Mouse (Mus musculus) heart, postnatal 0 days (tissue): Measurements from ENCODE around the gene Rph3al. TPM values are rescaled to one million over a fixed set of nuclear protein-coding genes. Genes with fewer than 3 reads are reported as not detected.

Source experiments
- ATAC-seq: fragments of 200-750 bp; cut with Nextera tagmentation; 2 replicates; pipeline ENCODE4 v1.8.0; 2017; ENCODE audit warnings: low read depth, moderate number of reproducible peaks, moderate library complexity; ENCODE audit not compliant: insufficient read depth
- DNase-seq: peaks from one replicate; pipeline ENCODE4 v3.0.0-alpha.2; 2016; ENCODE audit warnings: low spot score
- H3K27ac ChIP-seq: fragments of 300-500 bp; sonication (generic); 2 replicates; pipeline ENCODE4 v1.5.1; 2014; ENCODE audit warnings: low read depth, mild to moderate bottlenecking
- H3K27me3 ChIP-seq: fragments of 300-500 bp; sonication (generic); 2 replicates; pipeline ENCODE4 v1.6.1; 2014; ENCODE audit warnings: low read length, mixed read lengths; ENCODE audit not compliant: control insufficient read depth, insufficient read depth
- H3K36me3 ChIP-seq: fragments of 300-500 bp; sonication (generic); replicated peaks from 2 replicates; pipeline ENCODE4 v1.6.1; 2014; ENCODE audit warnings: low read length, mixed read lengths; ENCODE audit not compliant: control insufficient read depth, insufficient read depth
- H3K4me1 ChIP-seq: fragments of 300-500 bp; sonication (generic); 2 replicates; pipeline ENCODE4 v1.6.1; 2014; ENCODE audit warnings: antibody characterized with exemption; ENCODE audit not compliant: control insufficient read depth, insufficient read depth
- H3K4me2 ChIP-seq: fragments of 300-500 bp; sonication (generic); 2 replicates; pipeline ENCODE4 v1.6.1; 2014; ENCODE audit warnings: low read depth, mild to moderate bottlenecking, low read length, moderate library complexity
- H3K4me3 ChIP-seq: fragments of 300-500 bp; sonication (generic); 2 replicates; pipeline ENCODE4 v1.5.1; 2014; ENCODE audit warnings: low read depth, low read length
- H3K9ac ChIP-seq: fragments of 300-500 bp; sonication (generic); replicated peaks from 2 replicates; pipeline ENCODE4 v1.6.1; 2014; ENCODE audit warnings: low read depth, low read length, mixed read lengths
- H3K9me3 ChIP-seq: fragments of 300-500 bp; sonication (generic); replicated peaks from 2 replicates; pipeline ENCODE4 v1.6.1; 2016; ENCODE audit warnings: low read length; ENCODE audit not compliant: control insufficient read depth
- CTCF ChIP-seq: IDR thresholded peaks from 2 replicates; pipeline ENCODE4 v1.5.1; 2016; ENCODE audit warnings: antibody characterized with exemption, control low read depth, low read depth
- EP300 ChIP-seq: IDR thresholded peaks from 2 replicates; pipeline ENCODE4 v1.6.1; 2016; ENCODE audit warnings: antibody characterized with exemption, low read depth
- WGBS: fragments of 180-500 bp; shearing (Covaris S2); extraction: QIAGEN DNeasy Blood & Tissue Kit; methylation state at CpG from one replicate; pipeline ENCODE4 v1.1.7; 2014; 5-methylcytosine and 5-hydroxymethylcytosine counted together
- polyA plus RNA-seq: library from polyadenylated mRNA; unstranded; fragments of >200 nt; fragmentation: Nextera tagmentation; extraction: Ambion mirVana; gene quantifications from 2 replicates; pipeline ENCODE4 v1.2.1, GENCODE M21; 2015
- total RNA-seq: library from RNA; depleted of rRNA; stranded (reverse); fragments of >200 nt; gene quantifications from 2 replicates; pipeline ENCODE4 v1.2.3, GENCODE M21; 2014; ENCODE audit warnings: low replicate concordance

Rph3al gene
- total and polyA plus RNA-seq, 2 experiments from 2014 or later = 15.5 to 15.6 TPM

GRCm38 (mm10) chr11:75925801-75926200, 12.4 kb downstream of the Rph3al start:
- Histone ChIP-seq H3K4me1 (peaks cover 25% of the 10 kb centered on the region), H3K9ac (no peak overlapping the region), H3K27me3 (no peaks in the 10 kb centered on the region), H3K4me3 (no peak overlapping the region), H3K9me3 (no peaks in the 10 kb centered on the region), H3K36me3 (no peaks in the 10 kb centered on the region), H3K4me2 (peak overlapping the region; percentile 38; the same call in 1 of the 2 replicates), H3K27ac (peak overlapping the region; percentile 87)
- WGBS = 27% methylated on average over 7 of the region's 7 CpGs
- ATAC-seq (peak; percentile 66), DNase-seq (peak; percentile 76)
- no peak for TF ChIP-seq CTCF
- peak; percentile 37; the same call in 1 of the 2 replicates for TF ChIP-seq EP300

- no peak overlapping the region for H3K4me2 ChIP-seq
- TF ChIP-seq EP300 = no peak
- no peak for TF ChIP-seq CTCF
- H3K9me3 ChIP-seq = no peaks in the 10 kb centered on the region
- H3K27ac ChIP-seq = no peak overlapping the region
- H3K36me3 ChIP-seq = no peaks in the 10 kb centered on the region
- peaks cover 24% of the 10 kb centered on the region for H3K4me1 ChIP-seq
- H3K4me3 ChIP-seq = no peak overlapping the region
- WGBS = 89% methylated on average over 4 of the region's 4 CpGs
- H3K27me3 ChIP-seq = no peaks in the 10 kb centered on the region
- ATAC-seq = no peak
- no peak overlapping the region for H3K9ac ChIP-seq
- no peak for DNase-seq
These were observed 15.5 kb downstream of the Rph3al start for GRCm38 (mm10) chr11:75922741-75923140.

DNA sequence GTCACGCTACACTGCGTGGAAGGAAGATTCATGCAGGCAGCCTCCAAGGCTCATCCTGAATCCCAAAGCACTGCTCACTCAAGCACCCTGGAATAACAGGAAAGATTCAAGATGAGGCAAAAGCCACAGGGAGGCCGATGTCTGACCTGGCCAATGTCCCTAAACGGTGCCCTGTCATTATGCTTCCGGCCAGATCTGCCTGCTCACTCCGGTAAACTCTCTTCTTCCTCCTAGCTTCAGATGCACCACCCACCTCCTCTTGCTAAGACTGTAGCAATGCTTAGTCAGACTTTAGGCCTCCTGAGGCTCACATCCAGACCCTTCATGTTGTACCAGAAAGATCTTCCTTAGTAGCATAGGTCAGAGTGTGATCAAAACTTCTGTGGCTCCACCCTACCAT, 19.1 kb downstream of the Rph3al start:
- WGBS = 85% methylated on average over 6 of the region's 6 CpGs
- no peak for TF ChIP-seq CTCF
- no peak for TF ChIP-seq EP300
- DNase-seq = no peak
- Histone ChIP-seq H3K4me2 (no peak overlapping the region), H3K9ac (no peak overlapping the region), H3K4me3 (no peak overlapping the region), H3K36me3 (no peaks in the 10 kb centered on the region), H3K9me3 (no peaks in the 10 kb centered on the region), H3K27me3 (no peaks in the 10 kb centered on the region), H3K27ac (no peak overlapping the region), H3K4me1 (peaks cover 12% of the 10 kb centered on the region)
- ATAC-seq = no peak

DNA sequence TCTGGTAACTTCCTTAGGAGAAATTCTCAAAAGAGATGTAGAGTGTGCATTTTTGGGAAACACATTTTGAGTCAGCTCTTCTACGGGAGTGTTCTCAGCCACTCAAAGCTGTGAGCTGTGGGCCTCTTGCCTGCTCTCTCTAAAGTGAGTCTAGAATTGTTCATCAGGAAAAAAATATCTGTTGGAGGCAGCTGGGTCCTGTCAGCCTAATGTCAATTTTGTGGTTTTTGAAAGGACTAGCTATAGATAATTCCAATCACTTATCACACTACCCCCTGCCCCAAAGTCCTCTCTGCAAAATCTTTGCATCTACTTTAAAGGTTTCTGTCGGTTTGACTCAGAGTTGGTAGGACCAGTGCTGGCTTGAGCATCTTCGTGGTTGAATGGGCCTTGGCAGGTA, 20.9 kb downstream of the Rph3al start:
- no peaks in the 10 kb centered on the region for H3K36me3 ChIP-seq
- 80% methylated on average over 3 of the region's 3 CpGs for WGBS
- DNase-seq (no peak), ATAC-seq (no peak)
- no peak overlapping the region for H3K4me3 ChIP-seq
- H3K27me3 ChIP-seq = no peaks in the 10 kb centered on the region
- H3K4me1 ChIP-seq = peaks cover 16% of the 10 kb centered on the region
- no peak overlapping the region for H3K27ac ChIP-seq
- TF ChIP-seq CTCF (no peak), EP300 (no peak)
- no peak overlapping the region for H3K4me2 ChIP-seq
- H3K9me3 ChIP-seq = no peaks in the 10 kb centered on the region
- H3K9ac ChIP-seq = no peak overlapping the region

- Histone ChIP-seq H3K4me2 (no peak overlapping the region), H3K4me3 (no peak overlapping the region), H3K27ac (no peak overlapping the region), H3K4me1 (peaks cover 16% of the 10 kb centered on the region), H3K9ac (no peak overlapping the region), H3K9me3 (no peaks in the 10 kb centered on the region), H3K36me3 (no peaks in the 10 kb centered on the region), H3K27me3 (no peaks in the 10 kb centered on the region)
- no peak for ATAC-seq
- WGBS = 55% methylated on average over 3 of the region's 3 CpGs
- no peak for TF ChIP-seq EP300
- peak; percentile 58 for TF ChIP-seq CTCF
- no peak for DNase-seq
These were observed 24.3 kb downstream of the Rph3al start for GRCm38 (mm10) chr11:75913953-75914352.

- H3K4me1 ChIP-seq = peaks cover 16% of the 10 kb centered on the region
- H3K9ac ChIP-seq = no peak overlapping the region
- no peaks in the 10 kb centered on the region for H3K9me3 ChIP-seq
- no peak for TF ChIP-seq EP300
- TF ChIP-seq CTCF = peak; percentile 83
- no peak overlapping the region for H3K4me2 ChIP-seq
- H3K27ac ChIP-seq = no peak overlapping the region
- H3K27me3 ChIP-seq = no peaks in the 10 kb centered on the region
- no peaks in the 10 kb centered on the region for H3K36me3 ChIP-seq
- WGBS = 43% methylated on average over 10 of the region's 10 CpGs
- DNase-seq = peak; percentile 65
- ATAC-seq = peak; percentile 67; the same call in 1 of the 2 replicates
- no peak overlapping the region for H3K4me3 ChIP-seq
These were observed 25.1 kb downstream of the Rph3al start for GRCm38 (mm10) chr11:75912944-75913657.
